Mouse (Mus musculus): ENCODE data around the gene Hba-a2.

DNA sequence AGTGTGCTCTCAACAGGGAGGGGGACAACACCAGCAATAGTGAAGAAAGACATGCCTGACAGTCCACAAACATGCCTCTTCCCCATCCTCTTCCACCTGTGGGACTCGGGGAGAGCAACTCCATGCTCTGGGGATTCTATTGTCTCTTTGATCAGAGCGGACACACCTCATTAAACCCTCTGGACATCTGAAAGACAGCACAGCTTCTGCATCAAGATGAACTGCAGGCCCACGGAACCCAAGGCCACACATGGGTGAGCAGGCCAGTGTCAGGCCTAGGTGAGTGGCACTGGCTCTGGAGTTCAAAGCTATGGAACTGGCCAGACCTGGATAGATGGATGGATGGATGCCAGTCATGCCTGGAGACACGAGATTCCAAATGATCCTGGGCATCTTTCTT lies 13.2 kb downstream of the Hba-a2 start:
- TF ChIP-seq CTCF (IDR thresholded peaks at IDR 0.05; ENCODE audit: low read depth, low read length) (no peak), GATA2 (IDR thresholded peaks at IDR 0.05; ENCODE audit: borderline replicate concordance, low read depth, low read length) (no peak), POLR2AphosphoS5 (IDR thresholded peaks at IDR 0.05; ENCODE audit: insufficient replicate concordance, low read depth, low read length) (no peak), GATA1 (IDR thresholded peaks at IDR 0.05; ENCODE audit: borderline replicate concordance, low read length) (no peak)
